Mouse (Mus musculus): ENCODE measurements at regions not wholly inside any gene's neighbourhood (a gene's known extent, or its start where the extent isn't known, plus 50 kb on each side); places are given as distances from the start of the nearest gene placed in this dataset.
"Not testable (repeated sequence)": the region's sequence is repeated elsewhere in the genome, so short reads cannot be mapped to it uniquely, and the experiment has no call there.

- intact Hi-C loops (cut with DNase I), result no loop called here
- DNase-seq (ENCODE audit: low spot score), result no peak
Measured at GRCm38 (mm10) chr9:90999178-90999577, 363.0 kb upstream of the Zic4 start.

- DNase-seq (ENCODE audit: low spot score), result no peak
- intact Hi-C loops (cut with DNase I), result no loop called here
Measured at GRCm38 (mm10) chr9:91004214-91004613, 358.0 kb upstream of the Zic4 start.

GRCm38 (mm10) chr9:91040546-91040945 lies 321.7 kb upstream of the Zic4 start:
- intact Hi-C loops (cut with DNase I), result no loop called here
- no peak for DNase-seq (ENCODE audit: low spot score)

- DNase-seq (ENCODE audit: low spot score), result no peak
- intact Hi-C loops (cut with DNase I), result no loop called here
Measured at GRCm38 (mm10) chr9:91048569-91048968, 313.6 kb upstream of the Zic4 start.

GRCm38 (mm10) chr9:91053065-91053793 lies 309.0 kb upstream of the Zic4 start:
- intact Hi-C loops (cut with DNase I), result no loop called here
- no peak for DNase-seq (ENCODE audit: low spot score)

- no peak for DNase-seq (ENCODE audit: low spot score)
- intact Hi-C loops (cut with DNase I), result no loop called here
Measured at GRCm38 (mm10) chr9:91059460-91059859, 302.8 kb upstream of the Zic4 start.

- intact Hi-C loops (cut with DNase I), result no loop called here
- DNase-seq (ENCODE audit: low spot score), result no peak
Measured at GRCm38 (mm10) chr9:91069496-91069895, 292.7 kb upstream of the Zic4 start.

GRCm38 (mm10) chr9:91073366-91074174 lies 288.6 kb upstream of the Zic4 start:
- no peak for DNase-seq (ENCODE audit: low spot score)
- intact Hi-C loops (cut with DNase I), result no loop called here

GRCm38 (mm10) chr9:91074175-91074480 lies 288.1 kb upstream of the Zic4 start:
- DNase-seq (ENCODE audit: low spot score), result no peak
- intact Hi-C loops (cut with DNase I), result no loop called here

GRCm38 (mm10) chr9:91077490-91077889 lies 284.7 kb upstream of the Zic4 start:
- no peak for DNase-seq (ENCODE audit: low spot score)
- intact Hi-C loops (cut with DNase I), result no loop called here

GRCm38 (mm10) chr9:91083791-91084190 lies 278.4 kb upstream of the Zic4 start:
- no peak for DNase-seq (ENCODE audit: low spot score)
- intact Hi-C loops (cut with DNase I), result no loop called here

GRCm38 (mm10) chr9:91085923-91086322 lies 276.3 kb upstream of the Zic4 start:
- intact Hi-C loops (cut with DNase I), result no loop called here
- no peak for DNase-seq (ENCODE audit: low spot score)

GRCm38 (mm10) chr9:91089348-91089747 lies 272.9 kb upstream of the Zic4 start:
- no peak for DNase-seq (ENCODE audit: low spot score)
- intact Hi-C loops (cut with DNase I), result no loop called here

- no peak for DNase-seq (ENCODE audit: low spot score)
- intact Hi-C loops (cut with DNase I), result no loop called here
Measured at GRCm38 (mm10) chr9:91091421-91092050, 270.7 kb upstream of the Zic4 start.

- intact Hi-C loops (cut with DNase I), result no loop called here
- DNase-seq (ENCODE audit: low spot score), result no peak
Measured at GRCm38 (mm10) chr9:91101614-91102407, 260.4 kb upstream of the Zic4 start.

- no peak for DNase-seq (ENCODE audit: low spot score)
- intact Hi-C loops (cut with DNase I), result no loop called here
Measured at GRCm38 (mm10) chr9:91122441-91123035, 239.7 kb upstream of the Zic4 start.

- intact Hi-C loops (cut with DNase I), result no loop called here
- no peak for DNase-seq (ENCODE audit: low spot score)
Measured at GRCm38 (mm10) chr9:91123208-91123607, 239.0 kb upstream of the Zic4 start.

GRCm38 (mm10) chr9:91126630-91127245 lies 235.5 kb upstream of the Zic4 start:
- intact Hi-C loops (cut with DNase I), result no loop called here
- DNase-seq (ENCODE audit: low spot score), result no peak

GRCm38 (mm10) chr9:91128491-91128890 lies 233.7 kb upstream of the Zic4 start:
- intact Hi-C loops (cut with DNase I), result not testable (repeated sequence)

More at GRCm38 (mm10) chr9:91128491-91128890, 233.7 kb upstream of the Zic4 start:
- DNase-seq (ENCODE audit: low spot score), result not testable (repeated sequence)
